Mouse (Mus musculus): ENCODE data around the gene Zeb2.

- TF ChIP-seq CTCF (IDR thresholded peaks at IDR 0.05; ENCODE audit: control insufficient read depth, insufficient read depth, low read length) (no peak), POLR2A (IDR thresholded peaks at IDR 0.05; ENCODE audit: borderline replicate concordance, control insufficient read depth, low read depth, low read length) (no peak)
Measured at GRCm38 (mm10) chr2:45055926-45056325, 61.3 kb downstream of the Zeb2 start.
